Mouse (Mus musculus): ENCODE measurements around the gene Gnai3. TPM values are rescaled to one million over a fixed set of nuclear protein-coding genes. Genes with fewer than 3 reads are reported as not detected.
A peak's percentile ranks its signal among the peaks of the same experiment; 100 is the strongest.

The Gnai3 gene
- polyA plus RNA-seq (2014; fragmentation: Nextera tagmentation; extraction: Ambion mirVana): 108 and 141 TPM in 2 replicates

GRCm38 (mm10) chr3:108145534-108146445 lies at the start of gene Gnai3:
Gene Gnai3 (minus strand): TSS chr3:108146146.
- Histone ChIP-seq H3K9me3 (ENCODE audit: control insufficient read depth, low read length) (no peaks in the 10 kb centered on the region), H3K4me1 (ENCODE audit: control insufficient read depth, insufficient read depth, low read length) (peaks cover 16% of the 10 kb centered on the region), H3K27ac (ENCODE audit: low read depth, low read length) (peak within 1 kb of the TSS; percentile 89), H3K27me3 (ENCODE audit: control insufficient read depth, insufficient read depth, low read length) (no peaks in the 10 kb centered on the region), H3K36me3 (ENCODE audit: control insufficient read depth, insufficient read depth, low read length) (no peaks in the 10 kb centered on the region), H3K4me2 (ENCODE audit: low read depth, low read length) (peak within 1 kb of the TSS; percentile 57), H3K9ac (replicated peaks; ENCODE audit: low read depth, low read length) (peak within 1 kb of the TSS; percentile 90), H3K4me3 (ENCODE audit: low read depth, low read length) (peak within 1 kb of the TSS; percentile 91)
- under 1% methylated on average over 63 of the region's 63 CpGs for WGBS
- ATAC-seq (ENCODE audit: low read depth): peak; percentile 96

- no peaks in the 10 kb centered on the region for H3K36me3 ChIP-seq (ENCODE audit: control insufficient read depth, insufficient read depth, low read length)
- H3K9me3 ChIP-seq (ENCODE audit: control insufficient read depth, low read length): no peaks in the 10 kb centered on the region
- WGBS: 96% methylated on average over 4 of the region's 4 CpGs
- H3K4me3 ChIP-seq (ENCODE audit: low read depth, low read length): no peak overlapping the region
- H3K9ac ChIP-seq (replicated peaks; ENCODE audit: low read depth, low read length): no peak overlapping the region
- no peaks in the 10 kb centered on the region for H3K27me3 ChIP-seq (ENCODE audit: control insufficient read depth, insufficient read depth, low read length)
- no peak for ATAC-seq (ENCODE audit: low read depth)
- peak overlapping the region; percentile 76 for H3K27ac ChIP-seq (ENCODE audit: low read depth, low read length)
- H3K4me2 ChIP-seq (ENCODE audit: low read depth, low read length): no peak overlapping the region
- peaks cover 23% of the 10 kb centered on the region for H3K4me1 ChIP-seq (ENCODE audit: control insufficient read depth, insufficient read depth, low read length)
These were observed 49.3 kb upstream of the Gnai3 start for GRCm38 (mm10) chr3:108195287-108195686.

- WGBS: 74% methylated on average over 4 of the region's 4 CpGs
- no peaks in the 10 kb centered on the region for H3K9me3 ChIP-seq (ENCODE audit: control insufficient read depth, low read length)
- no peaks in the 10 kb centered on the region for H3K27me3 ChIP-seq (ENCODE audit: control insufficient read depth, insufficient read depth, low read length)
- no peak overlapping the region for H3K4me2 ChIP-seq (ENCODE audit: low read depth, low read length)
- no peak overlapping the region for H3K4me3 ChIP-seq (ENCODE audit: low read depth, low read length)
- ATAC-seq (ENCODE audit: low read depth): no peak
- no peak overlapping the region for H3K27ac ChIP-seq (ENCODE audit: low read depth, low read length)
- H3K9ac ChIP-seq (replicated peaks; ENCODE audit: low read depth, low read length): no peak overlapping the region
- peaks cover 32% of the 10 kb centered on the region for H3K4me1 ChIP-seq (ENCODE audit: control insufficient read depth, insufficient read depth, low read length)
- no peaks in the 10 kb centered on the region for H3K36me3 ChIP-seq (ENCODE audit: control insufficient read depth, insufficient read depth, low read length)
These were observed 47.7 kb upstream of the Gnai3 start for GRCm38 (mm10) chr3:108193686-108194085.

GRCm38 (mm10) chr3:108189897-108190296 lies 44.0 kb upstream of the Gnai3 start:
- Histone ChIP-seq H3K9me3 (ENCODE audit: control insufficient read depth, low read length) (no peaks in the 10 kb centered on the region), H3K4me2 (ENCODE audit: low read depth, low read length) (no peak overlapping the region; the same call in 1 of the 2 replicates), H3K27me3 (ENCODE audit: control insufficient read depth, insufficient read depth, low read length) (0 out of 2 replicates have a peak, but pooled peaks cover 3% of the 10 kb centered on the region), H3K36me3 (ENCODE audit: control insufficient read depth, insufficient read depth, low read length) (no peaks in the 10 kb centered on the region), H3K4me1 (ENCODE audit: control insufficient read depth, insufficient read depth, low read length) (peaks cover 17% of the 10 kb centered on the region), H3K27ac (ENCODE audit: low read depth, low read length) (no peak overlapping the region), H3K4me3 (ENCODE audit: low read depth, low read length) (no peak overlapping the region), H3K9ac (replicated peaks; ENCODE audit: low read depth, low read length) (no peak overlapping the region)
- no peak for ATAC-seq (ENCODE audit: low read depth)
- WGBS: 72% methylated on average over 5 of the region's 5 CpGs

GRCm38 (mm10) chr3:108188716-108189490 lies 43.0 kb upstream of the Gnai3 start:
- H3K9ac ChIP-seq (replicated peaks; ENCODE audit: low read depth, low read length): no peak overlapping the region
- ATAC-seq (ENCODE audit: low read depth): no peak
- H3K9me3 ChIP-seq (ENCODE audit: control insufficient read depth, low read length): no peaks in the 10 kb centered on the region
- H3K36me3 ChIP-seq (ENCODE audit: control insufficient read depth, insufficient read depth, low read length): no peaks in the 10 kb centered on the region
- no peak overlapping the region for H3K4me3 ChIP-seq (ENCODE audit: low read depth, low read length)
- peaks cover 17% of the 10 kb centered on the region for H3K4me1 ChIP-seq (ENCODE audit: control insufficient read depth, insufficient read depth, low read length)
- no peak overlapping the region for H3K27ac ChIP-seq (ENCODE audit: low read depth, low read length)
- 0 out of 2 replicates have a peak, but pooled peaks cover 3% of the 10 kb centered on the region for H3K27me3 ChIP-seq (ENCODE audit: control insufficient read depth, insufficient read depth, low read length)
- H3K4me2 ChIP-seq (ENCODE audit: low read depth, low read length): no peak overlapping the region; the same call in 1 of the 2 replicates
- WGBS: 64% methylated on average over 9 of the region's 9 CpGs

- 64% methylated on average over 20 of the region's 20 CpGs for WGBS
- Histone ChIP-seq H3K4me1 (ENCODE audit: control insufficient read depth, insufficient read depth, low read length) (peaks cover 17% of the 10 kb centered on the region), H3K27ac (ENCODE audit: low read depth, low read length) (no peak overlapping the region), H3K27me3 (ENCODE audit: control insufficient read depth, insufficient read depth, low read length) (0 out of 2 replicates have a peak, but pooled peaks cover 3% of the 10 kb centered on the region), H3K4me2 (ENCODE audit: low read depth, low read length) (peak overlapping the region; percentile 83), H3K9me3 (ENCODE audit: control insufficient read depth, low read length) (no peaks in the 10 kb centered on the region), H3K9ac (replicated peaks; ENCODE audit: low read depth, low read length) (peak overlapping the region; percentile 85), H3K36me3 (ENCODE audit: control insufficient read depth, insufficient read depth, low read length) (no peaks in the 10 kb centered on the region), H3K4me3 (ENCODE audit: low read depth, low read length) (peak overlapping the region; percentile 70)
- ATAC-seq (ENCODE audit: low read depth): peak; percentile 28; the same call in 1 of the 2 replicates
These were observed 41.3 kb upstream of the Gnai3 start for GRCm38 (mm10) chr3:108187111-108187795.

GRCm38 (mm10) chr3:108186098-108187047 lies 40.4 kb upstream of the Gnai3 start, which contains the start of gene Amigo1:
Gene Amigo1 (plus strand): TSS chr3:108186335.
- H3K4me2 ChIP-seq (ENCODE audit: low read depth, low read length): peak within 1 kb of the TSS; percentile 83
- H3K9ac ChIP-seq (replicated peaks; ENCODE audit: low read depth, low read length): peak within 1 kb of the TSS; percentile 85
- peak; percentile 71 for ATAC-seq (ENCODE audit: low read depth)
- no peaks in the 10 kb centered on the region for H3K36me3 ChIP-seq (ENCODE audit: control insufficient read depth, insufficient read depth, low read length)
- H3K27ac ChIP-seq (ENCODE audit: low read depth, low read length): peak within 1 kb of the TSS; percentile 64
- 2% methylated on average over 31 of the region's 100 CpGs for WGBS
- H3K27me3 ChIP-seq (ENCODE audit: control insufficient read depth, insufficient read depth, low read length): 0 out of 2 replicates have a peak, but pooled peaks cover 3% of the 10 kb centered on the region
- peak within 1 kb of the TSS; percentile 70 for H3K4me3 ChIP-seq (ENCODE audit: low read depth, low read length)
- H3K4me1 ChIP-seq (ENCODE audit: control insufficient read depth, insufficient read depth, low read length): peaks cover 17% of the 10 kb centered on the region
- no peaks in the 10 kb centered on the region for H3K9me3 ChIP-seq (ENCODE audit: control insufficient read depth, low read length)

Measured in neural tube, embryonic 14.5 days (tissue).